Mouse (Mus musculus) layer of hippocampus, postnatal 14 days (tissue): ENCODE data around the gene Zfp69. TPM values are rescaled to one million over a fixed set of nuclear protein-coding genes. Genes with fewer than 3 reads are reported as not detected.

Source experiments
- DNase-seq, 2 experiments: peaks; one replicate each; pipeline ENCODE4 v3.0.0; 2021 to 2022; ENCODE audit warnings: low spot score in 2 of 2, mixed read lengths in 1 of 2
- total RNA-seq, 2 experiments: library from RNA; stranded (reverse); gene quantifications; 2 replicates each; pipeline ENCODE4 v1.2.3; 2021

The Zfp69 gene
- total RNA-seq, 2 experiments from 2014 or later: 1.4 to 2.8 TPM

- DNase-seq: no peak
These were observed 26.1 kb downstream of the Zfp69 start for GRCm38 (mm10) chr4:120925386-120925785.

DNA sequence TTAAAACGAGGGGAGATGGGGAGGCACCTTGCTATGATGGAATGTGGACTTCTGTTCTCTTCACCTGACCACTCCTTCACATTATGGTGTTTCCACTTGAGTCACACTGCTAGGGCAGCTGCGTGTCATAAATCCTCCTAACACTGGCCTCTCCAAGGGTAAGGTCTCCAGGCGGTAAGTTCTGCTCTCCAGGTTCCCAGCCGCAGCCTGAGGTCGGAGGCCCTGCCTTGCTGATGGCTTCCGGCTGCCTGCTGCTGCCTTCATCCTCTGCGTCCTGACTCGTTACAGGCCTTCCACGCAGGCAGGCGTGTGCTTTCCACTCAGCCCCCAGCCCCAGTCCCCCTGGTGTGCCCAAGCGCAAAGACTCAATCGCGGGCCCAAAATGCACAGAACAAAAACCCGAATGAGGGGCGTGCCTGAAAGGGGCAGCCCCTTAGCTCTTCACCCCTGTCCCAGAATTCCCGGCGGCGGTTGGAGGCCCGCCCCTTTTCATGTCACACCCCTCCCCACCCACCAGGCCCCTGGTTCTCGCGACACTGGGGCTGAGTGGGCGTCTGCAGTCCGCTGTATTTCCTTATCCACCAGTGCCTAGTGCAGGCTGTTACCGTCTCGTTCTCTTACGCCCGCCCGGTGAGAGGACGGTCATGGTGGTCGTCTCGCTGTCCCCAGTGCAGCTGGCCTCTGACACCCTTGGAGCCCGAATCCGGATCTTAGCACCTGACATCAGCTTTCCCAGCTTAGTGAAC lies 26.8 kb downstream of the Zfp69 start, which contains the start of gene Exo5:
Exo5 (minus strand) TSS at position 464 of the 746 bp plus-strand sequence.
- peak; percentile 86 to 88 for DNase-seq

DNA sequence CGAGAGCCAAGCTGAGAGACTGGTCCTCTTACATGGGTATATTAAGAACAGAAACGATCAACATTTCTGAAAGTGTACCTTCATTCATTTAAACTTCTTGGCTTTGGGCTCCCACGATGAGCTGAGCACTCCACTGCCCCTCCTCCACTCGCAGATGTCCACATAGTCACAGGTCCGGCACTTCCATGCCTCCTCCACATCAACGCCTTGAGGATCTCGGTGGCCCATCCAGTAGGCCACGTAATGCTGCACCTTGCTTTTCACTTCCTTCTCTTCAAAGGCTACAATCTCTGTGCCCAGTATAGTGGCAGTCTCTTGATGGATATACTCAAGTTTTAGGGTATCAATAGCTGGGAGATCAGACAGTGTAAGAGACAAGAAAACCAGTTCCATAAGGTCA lies 30.0 kb downstream of the Zfp69 start:
- no peak for DNase-seq

GRCm38 (mm10) chr4:120914501-120914900 lies 37.0 kb downstream of the Zfp69 start:
- DNase-seq: no peak

DNA sequence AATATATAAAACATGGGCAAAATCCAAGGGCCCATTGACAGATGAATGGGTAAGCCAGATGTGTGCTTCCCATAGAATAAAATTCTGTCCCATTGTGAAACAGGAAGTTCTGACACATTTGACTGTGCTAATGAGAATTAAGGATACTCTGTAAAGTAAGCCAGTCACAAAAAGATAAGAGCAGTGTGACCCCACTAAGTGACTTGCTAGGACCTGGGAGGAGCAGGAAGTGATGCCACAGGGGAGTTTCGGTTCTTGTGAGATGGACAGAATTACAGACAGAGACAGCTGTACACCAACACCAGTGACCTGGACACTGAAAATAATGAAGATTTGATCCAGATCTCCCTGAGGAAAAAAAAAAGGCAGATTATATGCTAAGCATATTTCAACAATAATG lies 37.6 kb downstream of the Zfp69 start:
- DNase-seq: no peak

DNA sequence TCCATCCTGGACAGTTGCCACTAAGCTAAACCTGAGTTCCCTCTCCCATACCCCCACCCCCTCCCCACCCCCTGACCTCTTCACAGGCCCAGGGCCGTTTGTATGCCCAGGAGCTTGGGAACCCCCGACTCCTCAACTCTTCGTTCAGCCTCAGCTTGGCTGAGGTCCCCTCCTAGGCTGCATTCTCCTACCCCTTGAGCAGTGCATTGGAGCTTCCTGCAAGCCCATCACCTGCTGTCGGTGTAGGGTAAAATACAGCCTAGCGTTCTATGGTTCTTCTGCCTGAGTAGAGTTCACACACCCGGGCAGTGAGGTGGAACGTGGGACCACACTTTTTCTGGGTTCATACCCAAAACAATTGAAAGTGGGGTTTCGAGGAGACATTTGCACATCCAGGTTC lies 38.1 kb downstream of the Zfp69 start:
- no peak for DNase-seq

GRCm38 (mm10) chr4:120912866-120913265 lies 38.6 kb downstream of the Zfp69 start:
- no peak for DNase-seq

DNA sequence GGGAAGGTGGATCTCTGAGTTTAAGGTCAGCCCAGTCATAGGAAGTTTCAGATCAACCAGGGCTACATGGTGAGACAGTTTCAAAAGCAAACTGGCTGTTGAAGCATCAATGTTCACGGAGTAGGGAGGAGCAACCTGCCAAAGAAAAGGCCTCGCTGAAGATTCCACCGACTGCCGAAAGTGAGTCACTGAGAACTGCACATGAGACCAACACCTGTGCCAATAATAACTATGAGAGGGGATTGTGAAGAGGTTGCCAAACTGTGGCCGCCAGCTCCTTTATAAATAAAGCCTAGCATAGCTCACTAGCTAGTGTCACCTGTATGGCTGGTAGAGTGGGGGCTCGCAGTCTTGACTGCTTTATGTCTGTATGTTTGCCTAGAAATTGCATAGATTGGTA lies 40.4 kb downstream of the Zfp69 start:
- DNase-seq: no peak

- DNase-seq: peak; percentile 40 to 50
These were observed 41.8 kb downstream of the Zfp69 start for GRCm38 (mm10) chr4:120909558-120910150.

DNA sequence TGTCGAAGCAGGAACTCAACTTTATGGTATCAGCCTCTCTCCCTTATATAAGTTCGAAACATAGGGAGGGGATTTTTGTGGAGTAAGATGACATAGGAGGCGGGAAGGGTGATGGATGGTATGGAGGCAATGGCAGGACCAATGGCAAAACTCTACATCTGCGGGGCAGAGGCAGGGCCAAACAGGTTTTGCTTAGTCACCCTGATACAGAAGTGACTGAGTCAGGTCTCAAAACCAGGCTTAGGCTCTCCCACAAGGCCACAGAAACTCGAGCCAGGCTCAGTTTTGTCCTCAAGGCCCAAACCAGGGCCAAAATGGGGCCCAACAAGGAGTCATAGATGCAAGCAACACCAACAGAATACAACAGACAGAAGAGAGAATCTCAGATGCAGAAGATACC lies 45.9 kb downstream of the Zfp69 start:
- no peak for DNase-seq

DNA sequence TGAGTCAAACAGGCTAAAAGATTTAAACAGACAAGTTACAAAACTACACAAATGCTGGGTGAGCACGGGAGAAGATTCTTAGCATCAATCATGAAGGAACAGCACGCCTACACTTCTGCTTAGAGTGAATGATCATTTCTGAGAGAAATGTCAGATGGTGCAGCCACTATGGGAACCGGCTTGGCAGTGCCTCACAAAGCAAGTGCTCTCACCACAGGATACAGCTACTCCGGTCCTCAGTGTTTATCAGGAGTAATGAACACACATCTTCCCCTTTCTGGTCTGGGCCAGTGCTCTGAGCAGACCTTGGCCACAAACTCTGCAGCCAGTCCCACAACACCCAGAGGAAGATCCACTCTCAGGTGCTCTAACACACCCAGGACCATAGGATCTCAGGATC lies 47.0 kb downstream of the Zfp69 start:
- no peak for DNase-seq

DNA sequence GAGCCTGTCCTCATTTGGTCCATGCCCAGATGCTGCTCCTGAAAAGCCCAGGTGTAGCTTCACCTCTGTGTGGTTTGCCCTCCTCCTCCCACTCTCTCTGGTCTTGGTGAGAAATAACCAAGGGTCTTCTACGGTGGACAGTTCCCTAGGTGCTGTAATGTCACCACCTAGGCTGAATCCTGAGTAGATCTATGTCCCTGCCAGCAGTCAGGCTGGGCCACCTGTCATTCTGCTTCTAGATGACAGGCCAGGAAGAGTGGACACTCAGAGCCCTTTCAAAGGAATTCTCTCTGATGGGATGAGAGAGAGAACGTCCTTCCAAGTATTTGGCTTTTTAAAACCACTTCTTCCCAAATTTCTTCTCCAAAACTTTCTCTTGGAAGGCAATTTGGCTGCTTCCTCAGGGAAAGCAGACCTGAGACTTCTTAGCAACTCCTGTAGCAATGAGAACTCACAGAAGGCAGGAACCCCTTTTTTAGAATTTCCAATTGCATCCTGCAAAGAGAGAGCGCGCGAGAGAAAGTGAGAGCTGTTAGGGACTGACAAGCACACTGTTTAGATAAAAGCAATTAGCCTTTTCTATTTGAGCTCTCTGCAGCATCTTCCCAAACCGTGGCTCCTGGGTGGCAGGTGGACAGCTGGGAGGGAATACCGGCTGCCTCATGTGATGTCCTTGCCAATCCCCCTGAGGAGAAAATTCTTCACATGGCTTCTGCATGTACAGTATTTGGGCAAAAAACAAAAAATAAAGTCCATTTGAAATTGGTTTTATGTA lies 55.5 kb downstream of the Zfp69 start:
- no peak for DNase-seq

DNA sequence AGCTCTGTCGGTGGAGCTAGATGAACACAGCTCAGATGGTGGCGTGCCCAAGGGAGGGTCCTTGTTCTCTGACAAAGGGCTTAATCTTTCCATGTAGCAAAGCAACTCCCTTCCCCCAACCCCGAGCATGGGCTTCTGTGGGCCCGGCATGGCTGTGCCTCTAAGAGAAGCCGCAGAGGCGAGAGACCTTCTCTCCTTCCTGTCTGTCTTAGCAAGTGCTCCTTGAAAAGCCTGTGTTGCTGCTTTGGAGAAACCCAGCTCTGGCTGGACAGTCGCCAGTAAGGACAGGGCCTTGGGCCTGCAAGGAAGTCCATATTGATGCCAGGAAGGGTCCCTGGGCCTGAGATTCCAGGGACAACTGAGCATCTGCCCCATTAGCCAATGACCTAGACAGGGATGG lies 56.3 kb downstream of the Zfp69 start:
- no peak for DNase-seq

- DNase-seq: no peak
These were observed 56.9 kb downstream of the Zfp69 start for GRCm38 (mm10) chr4:120894584-120894983.

- DNase-seq: no peak
These were observed 57.7 kb downstream of the Zfp69 start for GRCm38 (mm10) chr4:120893656-120894401.

GRCm38 (mm10) chr4:120892516-120892915 lies 59.0 kb downstream of the Zfp69 start:
- no peak for DNase-seq

DNA sequence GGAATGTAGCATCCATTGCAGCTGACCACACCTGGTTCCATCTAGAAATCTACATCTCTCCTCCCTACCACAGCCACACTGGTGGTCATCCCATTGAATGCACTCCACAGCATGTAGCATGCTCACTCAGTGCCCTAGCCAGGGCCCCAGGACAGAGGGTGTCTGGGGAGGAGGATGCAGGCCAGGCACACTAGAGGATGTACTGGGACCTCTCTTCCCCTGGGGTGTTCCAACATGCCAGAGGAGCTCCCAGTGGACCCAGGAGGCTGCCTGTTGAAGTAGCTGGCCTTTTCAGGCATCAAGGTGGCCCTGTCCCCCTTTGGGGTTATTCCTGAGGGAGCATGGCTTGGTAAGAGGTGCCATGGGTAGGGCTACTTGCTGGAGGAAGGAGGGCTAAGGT lies 59.5 kb downstream of the Zfp69 start:
- DNase-seq: no peak

DNA sequence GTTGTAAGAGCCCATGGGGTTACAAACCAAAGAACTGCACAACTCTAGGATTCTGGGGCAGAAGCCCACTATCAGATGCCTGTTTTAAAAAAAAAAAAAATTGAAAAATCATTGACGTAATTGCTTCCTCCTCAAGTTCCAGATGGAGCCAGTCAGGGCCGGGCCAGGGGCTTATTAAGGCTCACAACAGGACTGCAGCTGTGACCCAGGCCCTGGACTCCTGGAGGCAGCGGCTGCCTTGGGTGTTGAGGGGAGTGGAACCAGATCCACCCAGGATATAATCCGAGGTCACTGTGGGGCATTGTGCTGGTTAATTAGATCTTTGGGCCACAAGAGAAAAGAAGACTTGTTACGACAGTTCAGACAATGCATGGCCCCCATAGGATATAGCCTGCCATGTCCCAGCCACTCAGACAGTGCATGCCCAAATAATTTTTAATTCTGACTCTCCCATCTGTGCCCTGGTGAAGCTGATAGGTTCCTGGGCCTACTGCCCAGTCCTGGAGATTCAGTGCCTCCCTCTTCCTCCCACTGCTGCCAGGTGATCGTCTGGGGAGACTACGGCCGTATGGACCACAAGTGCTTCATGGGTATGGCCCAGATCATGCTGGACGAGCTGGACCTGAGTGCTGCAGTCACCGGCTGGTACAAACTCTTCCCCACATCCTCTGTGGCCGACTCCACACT lies 60.6 kb downstream of the Zfp69 start:
- no peak for DNase-seq

GRCm38 (mm10) chr4:120888884-120889283 lies 62.6 kb downstream of the Zfp69 start:
- no peak for DNase-seq

DNA sequence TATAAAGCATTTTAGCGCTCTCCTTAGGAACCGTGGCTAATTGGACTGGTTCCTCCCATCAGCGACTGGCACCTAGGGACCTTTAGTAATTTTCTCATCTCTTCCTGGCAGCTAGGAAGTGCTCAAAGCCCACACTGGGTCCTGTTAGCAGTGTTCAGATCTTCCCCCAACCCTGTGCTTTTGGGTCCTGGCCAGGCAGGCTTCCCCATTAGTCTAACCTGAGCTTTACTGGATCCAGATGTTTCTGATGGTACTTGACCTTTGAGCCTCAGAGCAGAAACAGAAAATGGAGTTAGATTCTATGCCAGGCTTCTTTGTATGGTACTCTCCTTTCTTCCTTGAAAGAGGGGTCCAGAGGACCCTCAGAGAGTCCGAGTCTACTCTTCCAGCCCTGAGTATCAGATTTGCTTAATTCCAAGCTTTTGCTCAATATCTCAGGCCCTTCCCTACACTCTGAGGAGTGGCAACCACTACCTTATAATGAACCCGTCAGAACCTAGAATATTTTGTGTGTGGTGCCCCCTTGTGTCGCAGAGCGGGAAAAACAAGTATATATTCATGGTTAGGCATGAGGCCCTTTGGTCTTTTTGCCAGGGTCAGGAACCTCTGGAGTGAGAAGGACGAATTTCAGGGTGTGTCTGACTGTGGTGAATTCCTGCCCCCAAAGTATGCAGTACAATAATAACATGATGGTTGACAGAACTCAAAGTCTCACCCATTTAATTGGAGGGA lies 64.0 kb downstream of the Zfp69 start:
- DNase-seq: peak; percentile 50 to 67
